Mouse (Mus musculus) forebrain, embryonic 11.5 days (tissue): ENCODE measurements around the gene Pdcd1lg2. TPM values are rescaled to one million over a fixed set of nuclear protein-coding genes. Genes with fewer than 3 reads are reported as not detected.

ENCODE experiments used
- ATAC-seq: fragments of 200-750 bp; cut with Nextera tagmentation; replicated peaks from 2 replicates; pipeline ENCODE4 v1.8.0; 2017; ENCODE audit warnings: moderate TSS enrichment; ENCODE audit not compliant: low FRiP score
- DNase-seq: peaks from one replicate; pipeline ENCODE4 v3.0.0-alpha.2; 2017; ENCODE audit warnings: low spot score
- H3K27ac ChIP-seq: fragments of 300-500 bp; sonication (generic); 2 replicates; pipeline ENCODE4 v1.5.1; 2014; ENCODE audit warnings: low read depth, low read length
- H3K27me3 ChIP-seq: fragments of 300-500 bp; sonication (generic); 2 replicates; pipeline ENCODE4 v1.6.1; 2014; ENCODE audit warnings: mild to moderate bottlenecking, low read length, mixed read lengths; ENCODE audit not compliant: control insufficient read depth, insufficient read depth
- H3K36me3 ChIP-seq: fragments of 300-500 bp; sonication (generic); 2 replicates; pipeline ENCODE4 v1.6.1; 2014; ENCODE audit warnings: mild to moderate bottlenecking, low read length, moderate library complexity, mixed read lengths; ENCODE audit not compliant: control insufficient read depth, insufficient read depth
- H3K4me1 ChIP-seq: fragments of 300-500 bp; sonication (generic); replicated peaks from 2 replicates; pipeline ENCODE4 v1.6.1; 2014; ENCODE audit warnings: low read length, mixed read lengths; ENCODE audit not compliant: control insufficient read depth, insufficient read depth
- H3K4me2 ChIP-seq: fragments of 300-500 bp; sonication (generic); 2 replicates; pipeline ENCODE4 v1.6.1; 2014; ENCODE audit warnings: low read depth, mild to moderate bottlenecking, low read length, moderate library complexity, mixed read lengths; ENCODE audit not compliant: severe bottlenecking
- H3K4me3 ChIP-seq: fragments of 300-500 bp; sonication (generic); 2 replicates; pipeline ENCODE4 v1.5.1; 2014; ENCODE audit warnings: low read depth, low read length
- H3K9ac ChIP-seq: fragments of 300-500 bp; sonication (generic); 2 replicates; pipeline ENCODE4 v1.6.1; 2014; ENCODE audit warnings: low read length
- H3K9me3 ChIP-seq: fragments of 300-500 bp; sonication (generic); 2 replicates; pipeline ENCODE4 v1.6.1; 2016; ENCODE audit warnings: low read length, mixed read lengths; ENCODE audit not compliant: control insufficient read depth
- WGBS: fragments of 180-500 bp; shearing (Covaris S2); extraction: QIAGEN DNeasy Blood & Tissue Kit; methylation state at CpG from one replicate; pipeline ENCODE4 v1.1.7; 2014; 5-methylcytosine and 5-hydroxymethylcytosine counted together
- polyA plus RNA-seq: library from polyadenylated mRNA; unstranded; fragments of >200 nt; fragmentation: Nextera tagmentation; extraction: Ambion mirVana; gene quantifications from 2 replicates; pipeline ENCODE4 v1.2.1, GENCODE M21; 2014

The Pdcd1lg2 gene
- polyA plus RNA-seq, 1 experiment from 2014 or later, result not detected

GRCm38 (mm10) chr19:29463645-29464395 lies 53.1 kb downstream of the Pdcd1lg2 start:
- Histone ChIP-seq H3K9me3 (no peaks in the 10 kb centered on the region), H3K27me3 (no peaks in the 10 kb centered on the region), H3K4me3 (no peak overlapping the region), H3K4me1 (no peaks in the 10 kb centered on the region), H3K4me2 (no peak overlapping the region), H3K27ac (no peak overlapping the region), H3K9ac (no peak overlapping the region), H3K36me3 (no peaks in the 10 kb centered on the region)
- DNase-seq (no peak), ATAC-seq (no peak)
- WGBS, result 92% methylated on average over 7 of the region's 7 CpGs

DNA sequence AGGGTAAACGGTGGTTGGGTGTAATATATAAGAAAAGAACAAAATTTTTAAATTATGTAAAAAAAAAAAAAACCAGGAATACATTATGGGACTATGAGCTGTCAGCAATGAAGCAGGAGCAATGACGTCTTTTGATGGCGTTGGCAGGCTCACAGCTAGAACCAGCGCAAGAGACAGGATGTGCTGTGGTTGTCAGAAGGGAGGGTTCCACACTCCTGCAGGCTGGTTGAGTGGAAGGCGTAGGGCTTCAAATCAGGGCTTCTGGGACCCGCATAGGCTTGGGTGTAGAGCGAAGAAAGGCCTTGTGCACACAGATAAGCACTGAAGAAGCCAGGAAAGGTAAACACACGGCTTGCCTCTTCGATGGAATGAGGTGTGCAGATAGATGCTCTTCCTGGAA lies 56.1 kb downstream of the Pdcd1lg2 start:
- no peaks in the 10 kb centered on the region for H3K27me3 ChIP-seq
- 92% methylated on average over 9 of the region's 9 CpGs for WGBS
- H3K36me3 ChIP-seq, result no peaks in the 10 kb centered on the region
- H3K4me3 ChIP-seq, result no peak overlapping the region
- ATAC-seq (no peak), DNase-seq (no peak)
- H3K4me2 ChIP-seq, result no peak overlapping the region
- H3K9ac ChIP-seq, result no peak overlapping the region
- H3K9me3 ChIP-seq, result no peaks in the 10 kb centered on the region
- no peaks in the 10 kb centered on the region for H3K4me1 ChIP-seq
- no peak overlapping the region for H3K27ac ChIP-seq

DNA sequence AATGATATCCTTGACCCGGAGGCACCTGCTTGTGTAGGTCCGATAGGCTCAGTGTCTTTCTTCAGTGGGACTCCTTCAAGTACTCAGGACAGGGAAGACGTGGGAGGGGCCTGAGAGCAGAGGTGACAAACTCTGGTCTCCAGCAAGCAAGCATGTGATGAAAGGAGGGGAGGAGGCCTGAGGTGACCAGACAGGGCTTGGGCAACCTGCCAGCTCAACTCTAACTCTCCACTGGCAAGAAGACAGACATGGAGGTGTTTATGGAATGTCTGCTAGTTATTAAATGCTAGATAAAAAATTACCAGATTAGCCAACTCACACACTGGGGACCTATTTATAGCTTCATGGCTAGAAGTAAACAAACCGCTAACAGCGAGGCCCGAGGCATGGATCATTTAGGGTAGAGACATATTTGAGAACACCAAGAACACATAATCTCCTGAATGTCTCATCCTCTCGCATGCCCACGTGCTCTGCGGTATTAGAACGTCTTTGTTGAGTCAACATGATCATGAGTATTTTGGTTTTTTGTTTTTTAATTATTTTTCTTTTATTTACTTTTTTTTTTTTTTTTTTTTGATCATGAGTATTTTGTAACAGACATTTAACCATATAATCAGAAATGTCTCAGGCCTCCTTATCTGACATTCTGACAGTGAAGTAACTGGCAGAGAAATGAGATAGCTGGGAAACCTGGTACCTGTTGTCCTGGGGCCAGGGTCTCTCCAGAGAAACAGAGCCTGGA lies 58.4 kb downstream of the Pdcd1lg2 start:
- Histone ChIP-seq H3K36me3 (no peaks in the 10 kb centered on the region), H3K4me2 (no peak overlapping the region), H3K4me1 (no peaks in the 10 kb centered on the region), H3K4me3 (no peak overlapping the region), H3K9me3 (no peaks in the 10 kb centered on the region), H3K9ac (no peak overlapping the region), H3K27ac (no peak overlapping the region), H3K27me3 (no peaks in the 10 kb centered on the region)
- DNase-seq (no peak), ATAC-seq (no peak)
- WGBS, result 90% methylated on average over 10 of the region's 10 CpGs

GRCm38 (mm10) chr19:29469686-29470254 lies 59.1 kb downstream of the Pdcd1lg2 start:
- H3K4me2 ChIP-seq, result no peak overlapping the region
- no peaks in the 10 kb centered on the region for H3K36me3 ChIP-seq
- no peak overlapping the region for H3K27ac ChIP-seq
- no peaks in the 10 kb centered on the region for H3K9me3 ChIP-seq
- H3K9ac ChIP-seq, result no peak overlapping the region
- H3K4me3 ChIP-seq, result no peak overlapping the region
- H3K27me3 ChIP-seq, result no peaks in the 10 kb centered on the region
- H3K4me1 ChIP-seq, result no peaks in the 10 kb centered on the region
- DNase-seq (no peak), ATAC-seq (no peak)
- 93% methylated on average over 2 of the region's 2 CpGs for WGBS

- Histone ChIP-seq H3K4me3 (no peak overlapping the region), H3K9me3 (no peaks in the 10 kb centered on the region), H3K27me3 (no peaks in the 10 kb centered on the region), H3K27ac (no peak overlapping the region), H3K36me3 (no peaks in the 10 kb centered on the region), H3K9ac (no peak overlapping the region), H3K4me1 (no peaks in the 10 kb centered on the region), H3K4me2 (no peak overlapping the region)
- 25% methylated on average over 4 of the region's 4 CpGs for WGBS
- ATAC-seq (no peak), DNase-seq (no peak)
Observed at GRCm38 (mm10) chr19:29470652-29471051, 59.9 kb downstream of the Pdcd1lg2 start.

DNA sequence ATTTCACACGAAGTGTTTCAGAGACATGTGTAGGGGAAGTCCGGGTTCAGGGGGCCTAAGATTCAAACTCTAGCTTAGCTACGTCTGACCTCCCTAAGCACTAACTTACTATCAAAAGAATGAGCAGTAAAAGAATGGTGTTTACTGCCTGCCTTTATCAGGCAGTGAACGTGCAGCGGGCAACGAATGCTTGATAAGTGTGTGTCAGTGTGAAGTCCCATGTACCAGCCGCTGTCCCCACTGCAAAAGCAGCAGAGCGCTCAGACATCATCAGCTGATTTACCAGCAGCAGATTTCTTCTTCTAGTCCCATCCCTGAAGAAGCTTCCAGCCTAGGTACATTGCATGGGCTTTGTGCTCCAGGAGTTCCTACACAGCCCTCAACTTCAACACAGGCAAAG lies 61.7 kb downstream of the Pdcd1lg2 start:
- H3K9ac ChIP-seq, result no peak overlapping the region
- no peak for DNase-seq
- no peaks in the 10 kb centered on the region for H3K4me1 ChIP-seq
- no peaks in the 10 kb centered on the region for H3K36me3 ChIP-seq
- H3K4me3 ChIP-seq, result no peak overlapping the region
- H3K4me2 ChIP-seq, result no peak overlapping the region
- no peaks in the 10 kb centered on the region for H3K27me3 ChIP-seq
- no peak overlapping the region for H3K27ac ChIP-seq
- 90% methylated on average over 8 of the region's 8 CpGs for WGBS
- no peaks in the 10 kb centered on the region for H3K9me3 ChIP-seq
- no peak for ATAC-seq

DNA sequence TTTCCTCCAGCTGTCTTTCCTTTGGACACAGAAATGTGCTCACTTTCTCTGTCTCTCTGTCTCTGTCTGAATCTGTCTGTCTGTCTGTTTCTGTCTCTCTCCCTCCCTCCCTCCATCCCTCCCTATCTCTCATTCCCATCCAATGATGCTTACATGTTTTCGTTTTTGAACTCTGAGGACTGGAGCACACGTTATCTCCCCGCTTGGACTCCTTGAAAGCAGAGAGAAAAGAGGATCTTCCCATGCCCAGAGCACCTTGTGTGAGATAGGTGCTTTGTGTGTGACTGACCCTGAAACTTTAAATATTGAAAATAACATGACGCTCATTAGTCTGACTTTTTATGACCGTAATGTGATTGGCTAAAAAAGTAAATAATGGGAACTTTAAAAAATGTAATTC lies 62.2 kb downstream of the Pdcd1lg2 start:
- H3K4me1 ChIP-seq, result no peaks in the 10 kb centered on the region
- WGBS, result 89% methylated on average over 5 of the region's 5 CpGs
- H3K27me3 ChIP-seq, result no peaks in the 10 kb centered on the region
- no peak overlapping the region for H3K9ac ChIP-seq
- ATAC-seq (no peak), DNase-seq (no peak)
- H3K4me2 ChIP-seq, result no peak overlapping the region
- no peak overlapping the region for H3K27ac ChIP-seq
- no peaks in the 10 kb centered on the region for H3K9me3 ChIP-seq
- no peak overlapping the region for H3K4me3 ChIP-seq
- H3K36me3 ChIP-seq, result no peaks in the 10 kb centered on the region

DNA sequence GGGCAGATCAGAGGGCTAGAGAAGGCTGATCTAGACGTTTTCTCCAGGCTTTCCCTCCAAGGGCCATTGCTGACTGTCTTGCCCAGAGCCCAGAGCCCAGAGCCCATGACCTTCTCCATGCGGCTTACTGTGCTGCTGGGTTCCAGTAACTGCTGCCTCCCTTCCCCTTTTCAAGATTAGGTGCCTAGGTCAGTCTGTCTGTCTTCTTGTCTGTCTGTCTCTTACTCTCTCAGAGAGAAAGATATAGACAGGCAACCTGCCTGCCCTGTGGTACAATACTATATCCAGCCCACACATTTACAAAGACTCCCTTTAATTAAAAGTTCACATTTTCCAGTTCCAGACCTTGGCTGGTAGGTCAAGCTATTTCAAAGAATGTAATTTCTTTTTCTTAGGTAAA lies 64.1 kb downstream of the Pdcd1lg2 start:
- Histone ChIP-seq H3K4me1 (no peaks in the 10 kb centered on the region), H3K4me2 (no peak overlapping the region), H3K9me3 (no peaks in the 10 kb centered on the region), H3K36me3 (no peaks in the 10 kb centered on the region), H3K4me3 (no peak overlapping the region), H3K9ac (no peak overlapping the region), H3K27ac (no peak overlapping the region), H3K27me3 (no peaks in the 10 kb centered on the region)
- DNase-seq, result no peak
- no peak for ATAC-seq
- 59% methylated on average over 2 of the region's 2 CpGs for WGBS
